Mouse (Mus musculus): Measurements from ENCODE around the gene Palld.

DNA sequence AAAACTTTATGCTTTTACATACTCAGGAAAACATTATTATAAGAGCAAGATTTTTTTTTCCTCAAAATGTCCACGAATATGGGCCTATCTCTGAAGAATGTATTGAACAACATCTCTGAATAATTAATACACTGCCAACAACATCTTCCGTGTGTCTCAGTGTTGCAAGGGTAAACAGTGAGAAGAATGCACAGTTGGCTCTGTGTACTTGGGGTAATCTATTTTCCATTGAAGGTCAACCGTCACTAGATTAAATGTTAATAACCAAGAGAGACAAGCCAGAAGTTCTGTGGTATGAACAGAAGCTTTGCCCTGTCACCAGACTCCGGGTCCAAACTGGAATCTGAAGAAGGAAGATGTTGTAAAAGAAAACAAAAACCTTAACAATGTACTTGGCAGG, 339.1 kb downstream of the Palld start:
- TF ChIP-seq CTCF (IDR thresholded peaks at IDR 0.05; ENCODE audit: low read depth, low read length) (no peak), EP300 (IDR thresholded peaks at IDR 0.05; ENCODE audit: insufficient read depth, low read depth, low read length) (no peak)

All from ES-Bruce4 (cell line).